Mouse (Mus musculus) urinary bladder, adult 2 months (tissue): ENCODE measurements around the gene Pfdn2. TPM values are rescaled to one million over a fixed set of nuclear protein-coding genes. Genes with fewer than 3 reads are reported as not detected.

Source experiments
- DNase-seq: peaks from one replicate; pipeline ENCODE4 v3.0.0; 2022; ENCODE audit warnings: low spot score
- polyA plus RNA-seq: library from polyadenylated mRNA; depleted of rRNA; stranded (reverse); fragments of >200 nt; gene quantifications from 2 replicates; pipeline ENCODE4 v1.2.3, GENCODE M21; 2012; rRNA removed

The Pfdn2 gene
- polyA plus RNA-seq, 1 experiment, result 47.8 TPM

GRCm38 (mm10) chr1:171407263-171407662 is 61.8 kb downstream of the Pfdn2 start:
- DNase-seq, result no peak

Other genes with a start within 250 kb of the Pfdn2 start
- gene Cfap126, start 231.8 kb upstream of the Pfdn2 start, polyA plus RNA-seq, result 11.3 and 12.6 TPM in 2 replicates
- 286 and 310 TPM in 2 replicates for gene Sdhc, start 195.1 kb upstream of the Pfdn2 start, polyA plus RNA-seq
- gene Mpz, start 195.0 kb upstream of the Pfdn2 start, polyA plus RNA-seq, result 24.1 and 28.5 TPM in 2 replicates
- gene Pcp4l1, start 149.4 kb upstream of the Pfdn2 start, polyA plus RNA-seq, result 317 and 416 TPM in 2 replicates
- gene Nr1i3, start 131.7 kb upstream of the Pfdn2 start, polyA plus RNA-seq, result 0.04 TPM in 1 of 2 replicates, not detected in the other
- 35.0 and 39.6 TPM in 2 replicates for gene Tomm40l, start 123.2 kb upstream of the Pfdn2 start, polyA plus RNA-seq
- gene Apoa2, start 120.6 kb upstream of the Pfdn2 start, polyA plus RNA-seq, result 1.0 and 1.8 TPM in 2 replicates
- gene Fcer1g, start 111.3 kb upstream of the Pfdn2 start, polyA plus RNA-seq, result 64.8 and 72.7 TPM in 2 replicates
- gene Adamts4, start 95.2 kb upstream of the Pfdn2 start, polyA plus RNA-seq, result 0.43 and 0.46 TPM in 2 replicates
- 110 and 141 TPM in 2 replicates for gene Ndufs2, start 94.3 kb upstream of the Pfdn2 start, polyA plus RNA-seq
- gene B4galt3, start 75.3 kb upstream of the Pfdn2 start, polyA plus RNA-seq, result 71.4 and 74.6 TPM in 2 replicates
- 91.3 and 136 TPM in 2 replicates for gene Ppox, start 64.5 kb upstream of the Pfdn2 start, polyA plus RNA-seq
- gene Usp21, start 57.7 kb upstream of the Pfdn2 start, polyA plus RNA-seq, result 44.7 and 48.4 TPM in 2 replicates
- 78.1 and 81.2 TPM in 2 replicates for gene Ufc1, start 50.6 kb upstream of the Pfdn2 start, polyA plus RNA-seq
- gene Dedd, start 16.5 kb upstream of the Pfdn2 start, polyA plus RNA-seq, result 50.0 and 53.0 TPM in 2 replicates
- gene Nit1, start within 50 bp of the Pfdn2 start, polyA plus RNA-seq, result 63.1 and 70.2 TPM in 2 replicates
- 2.3 and 2.8 TPM in 2 replicates for gene Klhdc9, start 15.1 kb downstream of the Pfdn2 start, polyA plus RNA-seq
- gene Nectin4, start 24.4 kb downstream of the Pfdn2 start, polyA plus RNA-seq, result 35.1 and 39.2 TPM in 2 replicates
- 4.2 and 5.0 TPM in 2 replicates for gene Arhgap30, start 43.3 kb downstream of the Pfdn2 start, polyA plus RNA-seq
- 68.7 and 73.4 TPM in 2 replicates for gene Usf1, start 65.6 kb downstream of the Pfdn2 start, polyA plus RNA-seq
- gene Tstd1, start 73.2 kb downstream of the Pfdn2 start, polyA plus RNA-seq, result 5.4 and 8.4 TPM in 2 replicates
- gene F11r, start 91.9 kb downstream of the Pfdn2 start, polyA plus RNA-seq, result 76.3 and 79.2 TPM in 2 replicates
- gene Alyref2, start 157.8 kb downstream of the Pfdn2 start, polyA plus RNA-seq, result 7.9 and 8.8 TPM in 2 replicates
- 0.06 TPM in 1 of 2 replicates, not detected in the other for gene Itln1, start 189.6 kb downstream of the Pfdn2 start, polyA plus RNA-seq
- gene Cd244a, start 213.5 kb downstream of the Pfdn2 start, polyA plus RNA-seq, result 0.73 and 0.75 TPM in 2 replicates